Mouse (Mus musculus) MN1 (cell line): ENCODE data around the gene Etl4.

Experiments
- DNase-seq: peaks from one replicate; pipeline ENCODE4 v3.0.0-alpha.2; 2016; ENCODE audit warnings: low spot score

The Etl4 gene

DNA sequence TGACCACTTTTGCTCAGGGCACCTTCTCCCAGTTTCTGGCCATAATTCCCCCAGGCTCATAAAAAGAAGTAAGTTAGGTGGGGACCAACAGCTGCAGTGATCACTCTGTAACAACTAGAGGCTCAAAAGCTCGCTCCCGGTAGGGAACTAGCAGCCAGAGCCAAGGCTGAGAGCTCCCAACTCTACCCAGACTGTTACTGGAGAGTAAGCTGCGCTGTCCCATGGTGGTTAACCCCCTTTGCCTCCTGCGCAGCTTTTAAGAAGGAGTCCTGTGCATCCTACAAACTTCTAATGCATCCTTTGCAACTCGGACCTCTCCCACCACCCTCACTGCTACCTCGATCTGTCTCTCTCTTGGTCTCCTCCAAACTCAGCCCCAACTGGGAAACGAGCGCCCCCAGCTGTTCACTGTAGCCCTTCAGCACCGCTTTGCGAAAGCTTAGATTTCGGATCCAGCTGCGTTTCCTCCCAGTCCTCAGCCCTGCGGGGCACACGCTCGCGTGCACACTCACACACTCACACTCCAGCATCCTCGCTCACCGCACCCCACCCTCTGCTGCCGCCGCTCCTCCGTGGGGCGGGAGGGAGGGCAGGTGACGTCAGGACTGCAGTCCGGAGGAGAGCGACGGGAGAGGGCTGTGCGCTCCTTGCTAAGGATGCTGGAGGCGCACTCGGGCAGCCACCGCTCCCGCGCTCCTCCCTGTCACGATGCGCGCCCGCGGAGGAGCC is at the start of gene Etl4:
Gene Etl4, plus strand, starts transcription at position 610 of the 729 bp plus-strand sequence.
- no peak for DNase-seq

DNA sequence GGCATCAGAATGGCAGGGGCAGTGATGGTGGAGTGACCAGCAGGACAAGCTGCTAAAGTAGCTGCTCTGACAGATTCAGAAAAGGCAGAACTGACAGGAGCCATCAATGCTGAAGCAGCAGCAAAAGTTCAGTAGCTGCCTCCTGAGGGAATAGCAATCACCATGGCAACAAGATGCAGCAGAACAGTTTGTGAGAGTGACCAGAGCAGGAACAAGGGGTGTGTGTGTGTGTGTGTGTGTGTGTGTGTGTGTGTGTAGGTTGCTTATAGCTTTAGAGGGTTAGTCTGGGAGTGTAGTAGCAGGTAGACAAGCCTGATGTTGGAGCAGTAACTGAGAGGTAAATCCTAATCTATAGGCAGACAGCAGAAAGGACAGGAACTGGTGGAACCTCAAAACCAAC is 40.4 kb upstream of the Etl4 start:
- DNase-seq: no peak

DNA sequence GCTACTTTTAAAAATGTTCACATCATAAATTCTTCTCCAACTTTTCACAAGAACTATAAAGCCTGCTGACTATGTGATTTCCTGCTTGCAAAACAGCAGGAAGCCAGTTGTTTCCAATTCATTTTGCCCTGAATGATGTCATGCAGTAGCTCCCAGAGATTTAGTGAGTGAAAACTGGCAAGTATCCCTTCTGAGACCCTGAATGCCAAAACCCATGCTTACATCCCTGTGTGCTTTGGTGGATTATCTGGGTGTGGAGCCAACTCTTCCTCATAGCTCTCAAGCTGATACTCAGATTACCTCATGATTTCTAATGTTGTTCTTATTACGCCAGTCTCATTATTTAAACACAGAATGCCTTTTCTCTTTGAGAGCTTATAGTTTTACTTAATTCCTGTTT is 37.7 kb upstream of the Etl4 start:
- no peak for DNase-seq

DNA sequence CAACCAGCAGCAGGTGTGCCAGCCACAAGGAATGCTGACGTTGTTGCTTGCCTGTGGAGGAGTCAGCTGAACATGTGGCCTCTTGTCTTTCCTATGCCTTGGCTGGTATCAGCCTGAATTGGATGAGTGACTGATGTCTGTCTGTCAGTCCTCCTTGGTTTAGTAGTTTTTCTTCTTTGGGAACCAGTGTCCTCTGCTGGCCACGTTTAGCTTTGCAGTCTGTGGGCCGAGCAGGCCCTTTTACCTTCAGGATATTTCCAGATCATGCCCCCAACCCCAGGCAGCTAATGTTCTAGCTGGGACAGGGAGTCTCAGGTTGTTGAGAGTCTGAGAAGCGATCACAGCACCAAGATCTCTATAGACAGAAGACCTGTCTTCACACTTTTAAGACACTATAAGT is 18.7 kb upstream of the Etl4 start:
- DNase-seq: no peak

DNA sequence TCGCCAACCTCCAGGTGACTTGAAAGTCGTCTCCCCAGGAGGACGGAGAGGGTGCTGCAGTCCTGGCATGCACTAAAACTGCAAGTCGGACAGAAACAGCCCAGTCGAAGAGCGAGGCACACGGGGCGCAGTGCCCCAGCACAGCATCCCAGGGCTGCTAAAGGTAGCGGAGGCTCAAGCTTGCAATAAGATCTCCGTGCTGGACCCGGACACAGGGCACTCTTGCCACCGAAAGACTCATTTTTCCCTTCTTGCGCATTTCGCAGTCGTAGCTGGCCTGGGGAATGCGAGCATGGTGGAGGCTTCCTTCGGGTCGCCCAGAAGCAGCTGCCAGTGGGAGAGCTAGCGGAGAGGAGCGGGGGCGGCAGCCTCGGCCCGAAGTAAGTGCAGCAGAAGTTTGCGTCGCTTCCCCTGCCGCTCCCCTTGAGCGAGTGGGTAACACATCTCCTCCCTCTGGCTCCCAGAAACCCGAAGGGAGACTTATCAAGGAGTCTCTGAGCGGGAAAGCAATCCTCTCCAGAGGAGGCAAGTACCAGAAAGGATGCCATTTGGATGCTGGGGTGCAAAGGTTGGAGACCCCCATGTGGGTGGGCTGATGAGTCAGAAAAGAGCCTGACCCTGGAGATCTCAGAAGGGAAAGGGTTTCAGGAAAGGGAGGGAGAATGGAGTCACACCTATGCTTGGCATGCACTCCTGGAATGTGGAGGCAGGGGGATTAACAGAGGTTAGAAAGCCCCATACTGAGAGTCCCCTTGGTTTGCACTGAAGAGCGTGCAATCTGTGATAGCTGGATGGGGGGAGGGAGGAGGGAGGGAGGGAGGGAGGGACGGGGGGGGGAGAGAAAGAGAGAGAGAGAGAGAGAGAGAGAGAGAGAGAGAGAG is 560 bp downstream of the Etl4 start:
- no peak for DNase-seq

DNA sequence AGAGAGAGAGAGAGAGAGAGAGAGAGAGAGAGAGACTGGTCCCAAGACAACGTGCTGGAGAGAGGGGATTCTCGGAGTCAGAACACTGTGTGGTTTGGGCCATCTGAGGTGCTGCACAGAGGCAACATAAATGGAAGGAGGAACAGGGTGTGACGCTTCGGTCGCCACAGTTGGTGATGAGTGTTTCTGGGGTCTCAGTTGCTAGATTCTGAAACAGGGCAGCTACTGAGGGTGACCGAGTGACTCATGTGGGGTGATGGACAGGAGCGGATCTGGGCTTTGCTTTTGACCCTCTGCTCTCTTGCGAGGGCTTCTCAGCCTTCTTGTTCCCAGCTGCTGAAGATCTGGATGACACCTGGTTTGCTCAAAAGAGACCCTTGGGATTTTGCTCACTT is 1.2 kb downstream of the Etl4 start:
- DNase-seq: no peak

DNA sequence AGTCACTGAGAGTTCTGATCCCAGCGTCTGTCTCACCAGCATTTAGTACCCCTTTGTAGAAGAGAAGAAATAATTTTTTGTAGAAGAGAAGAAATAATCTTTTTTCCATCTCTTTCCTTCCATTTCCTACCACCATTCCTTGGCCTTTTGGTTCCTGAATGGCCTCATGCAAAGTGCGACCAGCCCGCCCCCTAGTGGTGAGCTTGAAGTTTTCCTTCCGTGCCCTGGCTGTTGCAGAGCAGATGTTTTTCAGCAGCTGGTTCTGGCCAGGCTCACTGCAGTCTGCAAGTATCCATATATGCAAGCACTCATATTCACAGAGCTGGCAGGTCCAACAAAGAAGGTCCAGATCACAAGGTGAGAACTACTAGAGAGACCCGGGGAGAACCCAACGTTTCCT is 9.6 kb downstream of the Etl4 start:
- no peak for DNase-seq

DNA sequence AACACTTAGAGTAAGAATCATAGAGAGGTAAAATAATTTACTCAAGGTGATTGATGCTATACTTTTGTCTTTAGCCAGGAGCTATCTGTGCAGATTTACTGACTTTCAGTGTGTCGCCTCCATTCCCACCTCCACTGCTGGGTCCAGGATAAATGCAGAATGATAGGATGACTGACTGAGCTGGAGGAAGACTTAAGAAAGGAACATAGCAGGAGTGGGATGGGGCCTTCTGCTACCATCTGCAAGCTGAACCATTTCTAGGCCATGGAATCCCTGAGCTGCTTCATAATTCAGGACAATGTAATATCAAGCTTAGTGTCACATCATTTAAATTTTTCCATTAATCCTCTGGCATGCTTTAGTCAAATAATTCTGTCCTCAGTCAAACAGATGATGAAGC is 20.4 kb downstream of the Etl4 start:
- DNase-seq: no peak

DNA sequence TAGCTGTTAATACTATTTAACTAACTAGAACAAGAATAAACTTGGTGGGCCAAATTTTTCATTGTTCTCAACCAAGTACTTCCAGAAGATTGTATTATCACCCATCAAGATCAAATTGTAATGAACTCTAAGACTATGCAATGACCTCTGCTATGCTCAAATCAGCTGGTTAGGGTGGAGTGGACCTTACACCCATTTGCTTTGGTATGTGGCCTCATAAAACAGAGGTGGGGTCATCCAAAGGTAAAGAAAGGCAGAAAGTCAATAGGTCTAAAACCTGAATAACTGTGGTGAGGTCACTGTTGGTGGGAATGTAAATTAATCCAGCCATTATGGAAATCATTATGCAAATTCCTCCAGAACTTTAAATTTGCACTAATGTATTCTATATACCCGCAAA is 24.3 kb downstream of the Etl4 start:
- no peak for DNase-seq

DNA sequence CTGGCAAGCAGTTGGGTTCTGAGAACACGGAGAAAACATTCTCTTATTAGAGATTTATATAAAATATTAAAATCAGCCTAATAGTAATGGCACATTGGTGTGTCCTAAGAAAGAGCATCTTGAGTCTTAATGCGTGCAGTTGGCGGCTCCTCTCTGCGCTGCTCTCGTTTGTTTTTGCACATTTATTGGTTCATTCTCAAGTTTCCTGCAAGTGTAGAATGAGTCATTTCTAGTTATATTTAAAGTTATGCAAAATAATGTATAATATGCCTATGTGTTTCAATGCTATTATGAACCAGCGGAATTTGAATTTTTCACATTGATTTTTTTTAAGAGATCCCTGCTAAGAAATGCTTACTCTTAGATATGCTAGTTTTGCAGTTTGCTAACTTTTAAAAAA is 35.6 kb downstream of the Etl4 start:
- DNase-seq: no peak

DNA sequence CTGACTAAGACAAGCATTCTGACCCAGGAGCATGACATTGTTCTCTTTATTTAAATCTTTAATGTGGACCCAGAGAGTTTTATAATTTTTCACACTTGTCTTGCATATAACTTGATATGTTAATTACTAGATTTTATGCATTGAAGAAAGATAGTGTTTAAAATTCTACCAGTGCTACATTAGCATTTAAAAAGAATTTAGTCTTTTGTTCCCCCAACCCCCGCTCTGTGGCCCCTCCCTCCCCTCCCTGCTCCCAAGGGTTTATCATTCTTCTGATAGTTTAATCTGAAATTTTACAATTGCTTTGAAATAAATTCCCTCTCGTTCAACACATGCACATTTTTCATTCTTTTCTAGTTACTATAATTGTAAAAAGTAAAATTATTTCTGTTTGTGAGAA is 43.4 kb downstream of the Etl4 start:
- no peak for DNase-seq

DNA sequence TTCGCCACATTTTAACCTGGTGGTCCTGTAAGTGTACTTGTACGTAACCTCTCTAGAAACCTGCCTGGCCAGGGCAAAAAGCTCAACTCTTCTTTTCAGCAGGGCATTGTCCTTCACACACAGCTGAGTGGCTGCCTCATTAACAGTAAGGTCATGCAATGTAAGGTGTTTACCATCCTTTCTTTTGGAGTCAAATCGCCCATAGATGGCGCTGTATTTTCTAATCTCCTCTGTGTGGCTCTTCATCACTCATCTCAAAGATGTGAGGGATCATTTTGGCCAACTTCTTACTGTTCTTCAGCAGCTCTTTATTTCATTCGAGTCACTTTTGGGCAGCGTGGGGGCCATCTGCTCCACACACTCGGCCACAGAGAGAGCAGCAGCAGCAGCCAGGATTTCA is 56.9 kb downstream of the Etl4 start:
- DNase-seq: no peak

DNA sequence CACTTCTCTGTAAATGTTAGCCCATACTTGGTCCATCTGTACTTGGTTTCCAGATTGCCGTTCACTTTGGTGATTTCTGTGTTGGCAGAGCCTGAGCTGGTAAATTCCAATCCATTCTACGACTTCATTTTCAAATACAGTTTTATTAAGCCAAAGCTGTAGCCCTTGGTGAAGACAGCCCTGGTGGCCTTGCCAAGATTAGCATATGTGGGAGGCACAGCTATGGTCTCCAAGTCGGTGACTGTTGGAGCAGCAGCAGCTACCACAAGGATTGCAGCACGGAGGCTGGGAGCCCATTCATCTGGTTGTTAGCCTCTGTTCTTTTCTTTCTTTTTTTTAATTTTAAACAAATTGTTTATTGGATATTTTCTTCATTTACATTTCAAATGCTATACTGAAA is 128.1 kb downstream of the Etl4 start:
- DNase-seq: no peak

DNA sequence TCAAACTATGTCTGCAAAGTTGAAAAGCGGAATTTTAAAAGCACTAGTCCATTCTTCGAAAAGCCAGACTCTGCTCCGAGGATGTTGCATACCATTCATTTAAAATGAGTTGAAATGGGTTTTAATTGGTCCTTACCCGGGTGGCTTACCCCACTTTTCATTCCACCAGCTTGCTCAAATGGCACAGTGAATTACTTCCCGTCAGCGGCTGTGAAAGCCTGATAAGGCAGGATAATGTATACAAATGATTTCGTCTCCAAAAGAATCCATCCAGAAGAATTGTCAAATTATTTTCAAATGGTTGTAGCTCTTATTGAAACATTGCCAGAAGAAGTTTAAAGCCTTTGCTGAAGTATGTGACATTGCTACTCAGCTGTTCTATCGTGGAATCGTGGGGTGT is 162.8 kb downstream of the Etl4 start:
- DNase-seq: no peak

DNA sequence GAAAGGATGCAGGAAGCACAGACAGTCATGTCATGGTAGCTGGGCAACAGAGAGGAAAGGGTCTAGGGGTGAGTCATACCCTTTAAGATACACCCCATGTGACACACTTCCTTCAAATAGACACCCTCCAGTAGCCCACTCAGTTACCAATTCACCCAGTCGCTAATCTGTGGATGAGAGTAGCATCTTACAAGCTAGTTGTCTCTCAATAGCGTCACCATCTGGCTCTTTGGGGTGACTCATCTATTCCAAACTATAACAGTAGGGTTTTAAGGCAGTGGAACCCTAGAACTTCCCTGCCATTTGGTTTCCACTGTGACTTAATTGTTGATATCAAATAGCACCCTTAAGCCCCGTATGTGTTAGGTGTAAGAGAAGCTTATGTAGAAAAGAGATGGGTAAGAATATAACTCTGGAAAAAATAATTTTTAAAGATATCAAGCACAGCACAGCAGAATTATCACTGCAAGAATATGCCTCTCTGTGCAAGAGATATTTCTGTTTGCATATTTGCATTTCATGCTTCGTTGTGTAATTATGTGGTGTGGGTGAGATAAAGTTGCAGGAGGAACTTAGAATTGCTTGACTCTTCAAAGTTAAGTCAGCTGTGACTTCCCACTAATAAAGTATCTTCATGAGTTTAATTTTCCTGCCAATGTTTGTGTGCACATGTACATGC is 166.7 kb downstream of the Etl4 start:
- DNase-seq: no peak

DNA sequence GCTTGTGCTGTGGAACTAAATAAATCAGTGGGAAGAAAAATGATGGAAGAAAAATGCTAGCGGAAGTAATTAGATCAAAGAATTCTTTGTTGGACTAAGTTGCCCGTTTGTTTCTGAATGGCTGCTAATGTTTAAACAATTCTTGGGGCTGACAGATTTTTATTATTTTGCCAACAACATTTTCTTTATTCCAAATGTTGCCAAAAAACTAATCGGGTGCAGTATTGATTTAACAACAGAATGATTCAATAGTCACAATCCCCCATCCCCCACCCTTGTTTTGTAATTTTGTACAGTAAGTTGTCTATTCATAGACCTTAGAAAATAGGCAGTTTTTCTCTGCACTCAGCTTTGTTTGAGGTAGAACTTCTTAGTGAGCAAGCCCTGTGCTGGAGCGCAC is 175.2 kb downstream of the Etl4 start:
- no peak for DNase-seq

DNA sequence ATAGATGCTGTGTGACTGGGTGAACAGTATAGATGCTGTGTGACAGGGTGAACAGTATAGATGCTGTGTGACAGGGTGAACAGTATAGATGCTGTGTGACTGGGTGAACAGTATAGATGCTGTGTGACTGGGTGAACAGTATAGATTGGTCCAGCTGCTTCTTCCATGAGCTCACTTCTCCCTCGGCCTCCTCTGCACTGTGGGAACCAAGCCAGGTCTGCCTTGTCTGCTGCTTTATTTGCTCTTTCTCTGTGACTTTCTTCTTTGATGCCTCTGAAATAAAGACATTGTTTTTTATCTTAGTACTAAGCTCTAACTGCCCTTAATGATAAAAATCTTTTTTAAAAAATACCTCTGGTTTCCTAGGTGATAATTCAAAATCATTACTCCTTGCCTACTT is 195.9 kb downstream of the Etl4 start:
- DNase-seq: no peak

DNA sequence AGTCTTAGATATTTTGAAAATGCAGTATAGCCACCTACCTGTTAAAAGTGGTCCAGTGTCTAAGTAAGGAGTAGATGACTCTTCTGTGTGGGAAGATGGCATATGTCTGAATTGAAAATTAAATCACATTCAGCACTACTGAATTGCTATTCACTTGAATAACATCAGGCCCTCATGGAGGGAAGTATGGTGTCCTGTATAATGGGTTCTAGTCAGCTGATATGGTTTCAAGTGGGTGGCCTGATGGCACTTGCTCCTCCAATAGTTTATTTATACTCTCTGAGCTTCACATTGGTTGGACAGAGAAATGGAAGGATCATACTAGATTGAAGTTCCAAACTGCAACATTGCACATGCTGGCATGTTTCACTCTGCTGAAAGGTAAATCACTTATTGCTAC is 202.1 kb downstream of the Etl4 start:
- DNase-seq: no peak

DNA sequence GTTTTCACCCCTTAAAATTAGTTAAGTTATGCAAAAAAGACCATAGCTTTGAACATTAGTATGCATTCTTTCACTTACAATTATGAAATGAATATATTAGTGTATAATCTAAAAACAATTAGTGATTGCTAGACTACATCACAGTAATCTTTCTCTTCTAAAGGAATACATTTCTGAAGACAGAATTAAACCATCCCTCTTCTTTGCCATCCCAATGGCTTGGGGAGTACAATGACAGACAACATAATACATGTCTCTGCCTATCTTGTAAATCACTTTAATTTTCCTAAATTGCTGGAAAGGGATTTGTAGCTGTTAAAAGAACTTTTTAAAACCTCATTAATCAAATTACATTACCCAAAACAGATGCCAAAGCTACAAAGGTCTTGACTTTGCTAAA is 216.3 kb downstream of the Etl4 start:
- DNase-seq: no peak

DNA sequence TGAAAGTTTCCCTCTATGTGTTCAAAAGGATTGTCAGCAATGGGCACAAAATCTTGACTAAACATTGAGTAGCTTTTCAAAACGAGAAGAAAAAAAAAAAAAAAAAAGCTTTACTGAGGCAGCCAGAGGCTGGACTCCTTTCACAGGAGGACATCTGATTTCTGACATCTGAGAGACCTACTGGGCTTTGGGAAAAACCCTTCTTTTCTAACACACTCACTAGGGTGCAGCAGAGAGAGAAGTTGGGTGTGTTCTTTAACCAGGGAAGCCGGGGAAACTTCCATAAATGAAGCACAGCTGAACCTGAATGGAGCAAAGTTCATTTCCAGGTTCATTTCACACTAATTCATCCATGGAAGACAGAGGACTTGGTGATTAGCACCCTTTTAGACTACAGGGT is 222.2 kb downstream of the Etl4 start:
- DNase-seq: no peak

DNA sequence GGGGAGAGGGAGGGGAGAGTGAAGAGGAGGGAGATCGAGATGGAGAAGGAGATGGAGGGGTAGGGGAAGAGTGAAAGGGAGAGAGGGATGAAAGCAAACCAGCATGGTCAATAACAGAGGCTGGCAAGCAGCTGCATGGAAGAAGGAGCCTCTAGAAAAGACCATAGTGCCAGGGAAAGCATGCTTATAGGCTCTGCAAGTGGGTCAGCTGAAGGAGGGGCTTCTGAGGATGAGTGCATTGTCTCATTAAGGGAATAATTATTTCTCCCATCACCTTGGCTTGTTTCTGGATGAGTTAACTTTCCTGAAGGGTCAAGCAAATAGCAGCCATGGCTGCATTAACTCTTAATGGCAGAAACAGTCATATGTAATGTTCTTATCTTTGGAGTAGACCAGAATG is 228.8 kb downstream of the Etl4 start:
- DNase-seq: no peak

DNA sequence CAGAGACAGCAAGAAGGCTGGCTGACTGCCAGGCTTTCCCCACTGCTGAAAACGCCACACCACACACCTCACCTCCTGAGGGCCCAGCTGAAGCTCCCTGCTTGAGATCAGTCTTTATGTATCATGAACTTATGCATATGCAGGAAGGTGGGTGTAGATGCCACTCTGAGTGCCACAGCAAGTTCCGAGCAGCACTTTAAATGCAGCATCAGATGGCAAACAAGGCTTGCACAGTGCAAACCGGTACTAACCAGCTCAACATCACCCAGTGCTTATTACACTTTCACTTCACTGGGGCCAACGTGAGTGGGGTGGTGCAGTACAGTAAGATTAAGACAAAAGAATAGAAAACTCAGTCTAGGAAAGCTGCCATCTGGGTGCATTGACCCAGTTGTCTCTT is 235.8 kb downstream of the Etl4 start:
- no peak for DNase-seq

DNA sequence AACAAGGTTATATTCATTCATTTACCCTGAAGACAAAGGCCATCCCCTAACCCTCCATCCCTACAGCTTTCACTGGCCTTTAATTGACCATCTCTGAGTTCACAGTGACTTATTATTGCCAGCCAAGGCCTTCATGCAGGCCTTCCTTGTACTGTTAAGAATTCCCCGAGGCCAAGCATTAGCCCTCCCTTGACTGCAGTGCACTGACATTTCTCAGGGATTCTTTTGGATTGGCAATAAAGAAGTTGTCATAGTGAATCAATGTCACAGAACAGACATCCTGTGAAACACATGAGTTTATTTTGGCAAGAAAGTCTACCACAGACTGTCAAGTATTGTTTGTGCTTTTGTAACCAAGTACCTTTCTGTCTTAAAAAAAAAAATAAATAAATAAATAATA is 257.5 kb downstream of the Etl4 start:
- DNase-seq: no peak
